Mouse (Mus musculus): ENCODE results near the gene Arpc5l. TPM values are rescaled to one million over a fixed set of nuclear protein-coding genes. Genes with fewer than 3 reads are reported as not detected.

Gene Arpc5l
- polyA plus RNA-seq, 1 experiment from 2014 or later, result 135 TPM

DNA sequence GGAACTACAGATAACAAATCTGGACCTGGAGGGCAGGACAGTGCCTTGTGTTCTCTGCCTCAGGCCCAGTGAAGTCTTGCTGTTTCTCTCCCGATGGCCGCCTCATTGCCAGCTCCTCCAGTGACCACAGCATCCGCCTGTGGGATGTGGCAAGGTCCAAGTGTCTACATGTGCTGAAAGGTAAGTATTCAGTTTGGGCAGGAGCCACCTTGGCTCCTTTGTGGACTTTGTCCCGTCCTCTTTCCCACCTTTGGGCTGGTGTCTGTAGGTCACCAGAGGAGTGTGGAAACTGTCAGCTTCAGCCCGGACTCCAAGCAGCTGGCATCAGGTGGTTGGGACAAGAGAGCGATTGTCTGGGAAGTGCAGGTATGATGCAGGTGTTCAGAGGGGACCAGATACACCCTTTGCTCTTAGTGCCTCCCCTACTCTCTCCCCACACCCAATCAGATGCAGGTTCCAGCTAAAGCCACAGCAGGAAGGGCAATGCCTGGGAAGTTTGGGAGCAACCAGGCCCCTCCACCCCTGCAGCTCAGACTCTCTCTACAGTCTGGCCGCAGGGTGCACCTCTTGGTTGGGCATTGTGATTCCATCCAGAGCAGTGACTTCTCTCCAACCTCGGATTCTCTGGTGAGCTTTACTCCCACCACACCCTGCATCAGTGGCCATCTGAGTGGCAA lies 5.1 kb upstream of the Arpc5l start:
- no peak for ATAC-seq (ENCODE audit: insufficient number of reproducible peaks, low FRiP score, low TSS enrichment, low read depth)
- whole genome bisulfite sequencing, result 62% methylated on average over 8 of the region's 8 CpGs
- Histone ChIP-seq H3K36me3 (peaks cover 38% of the 10 kb centered on the region), H3K9me3 (replicated peaks) (no peaks in the 10 kb centered on the region), H3K9ac (no peak overlapping the region), H3K4me3 (replicated peaks) (no peak overlapping the region), H3K4me2 (replicated peaks) (no peak overlapping the region), H3K27ac (replicated peaks) (no peak overlapping the region), H3K4me1 (peaks cover 31% of the 10 kb centered on the region), H3K27me3 (0 out of 2 replicates have a peak, but pooled peaks cover 6% of the 10 kb centered on the region)

- WGBS, result 76% methylated on average over 4 of the region's 4 CpGs
- H3K27ac ChIP-seq (replicated peaks), result no peak overlapping the region
- no peak overlapping the region for H3K4me3 ChIP-seq (replicated peaks)
- no peak for ATAC-seq (ENCODE audit: insufficient number of reproducible peaks, low FRiP score, low TSS enrichment, low read depth)
- 0 out of 2 replicates have a peak, but pooled peaks cover 6% of the 10 kb centered on the region for H3K27me3 ChIP-seq
- H3K9ac ChIP-seq, result no peak overlapping the region
- H3K4me2 ChIP-seq (replicated peaks), result no peak overlapping the region
- peaks cover 38% of the 10 kb centered on the region for H3K36me3 ChIP-seq
- no peaks in the 10 kb centered on the region for H3K9me3 ChIP-seq (replicated peaks)
- peaks cover 31% of the 10 kb centered on the region for H3K4me1 ChIP-seq
Observed at GRCm38 (mm10) chr2:39000587-39000919, 4.6 kb upstream of the Arpc5l start.

- Histone ChIP-seq H3K36me3 (peaks cover 38% of the 10 kb centered on the region), H3K9ac (no peak overlapping the region), H3K4me3 (replicated peaks) (no peak overlapping the region), H3K27me3 (0 out of 2 replicates have a peak, but pooled peaks cover 5% of the 10 kb centered on the region), H3K9me3 (replicated peaks) (no peaks in the 10 kb centered on the region), H3K4me2 (replicated peaks) (no peak overlapping the region), H3K27ac (replicated peaks) (no peak overlapping the region), H3K4me1 (peaks cover 40% of the 10 kb centered on the region)
- 77% methylated on average over 3 of the region's 3 CpGs for WGBS
- no peak for ATAC-seq (ENCODE audit: insufficient number of reproducible peaks, low FRiP score, low TSS enrichment, low read depth)
Observed at GRCm38 (mm10) chr2:39001866-39002265, 3.3 kb upstream of the Arpc5l start.

DNA sequence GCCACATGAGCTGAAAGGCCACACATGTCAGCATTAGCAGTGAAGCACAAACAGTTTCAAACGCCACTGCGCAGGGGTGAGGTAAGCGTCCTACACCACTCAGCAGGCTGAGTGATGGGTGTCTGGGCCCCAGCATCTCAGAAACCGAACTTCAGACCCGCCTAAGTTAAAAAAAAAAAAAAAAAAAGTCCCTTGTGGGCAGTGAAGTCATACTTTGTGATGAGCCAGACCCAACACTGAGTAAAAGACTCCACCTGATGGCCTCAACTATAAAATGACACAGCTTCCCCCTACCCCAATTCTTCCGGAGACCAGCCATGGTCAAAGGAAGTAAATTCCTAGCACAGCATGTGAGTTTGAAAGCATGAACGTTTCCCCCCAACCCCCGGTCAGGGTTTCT lies 2.0 kb upstream of the Arpc5l start:
- peaks cover 38% of the 10 kb centered on the region for H3K36me3 ChIP-seq

DNA sequence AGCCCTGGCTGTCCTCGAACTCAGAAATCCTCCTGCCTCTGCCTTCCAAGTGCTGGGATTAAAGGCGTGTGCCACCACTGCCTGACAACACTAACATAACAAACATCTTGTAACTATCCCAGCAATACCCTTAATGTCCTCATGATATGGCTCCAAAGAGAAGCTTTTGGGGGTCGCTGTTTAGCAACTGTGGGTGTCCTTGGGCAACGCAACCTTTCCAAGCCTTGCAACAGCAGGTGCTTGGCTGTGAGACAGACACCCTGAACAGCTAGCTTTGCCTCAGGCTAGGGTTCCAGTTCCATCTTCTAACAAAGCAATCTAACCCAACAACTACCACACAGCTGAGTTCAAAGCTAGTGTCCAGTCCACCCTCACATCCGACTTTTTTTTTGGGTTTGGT lies 1.6 kb upstream of the Arpc5l start:
- ATAC-seq (ENCODE audit: insufficient number of reproducible peaks, low FRiP score, low TSS enrichment, low read depth), result no peak
- Histone ChIP-seq H3K27ac (replicated peaks) (no peak overlapping the region), H3K4me1 (peaks cover 35% of the 10 kb centered on the region), H3K9ac (peak overlapping the region; percentile 89; the same call in 1 of the 2 replicates), H3K4me2 (replicated peaks) (peak overlapping the region; percentile 71), H3K36me3 (peaks cover 38% of the 10 kb centered on the region), H3K27me3 (no peaks in the 10 kb centered on the region), H3K9me3 (replicated peaks) (no peaks in the 10 kb centered on the region), H3K4me3 (replicated peaks) (peak overlapping the region; percentile 83)
- WGBS, result 57% methylated on average over 5 of the region's 5 CpGs

More for the DNA sequence above, 2.0 kb upstream of the Arpc5l start:
- H3K4me1 ChIP-seq, result peaks cover 38% of the 10 kb centered on the region
- H3K9ac ChIP-seq, result no peak overlapping the region
- no peak overlapping the region for H3K27ac ChIP-seq (replicated peaks)
- H3K4me2 ChIP-seq (replicated peaks), result peak overlapping the region; percentile 71
- H3K27me3 ChIP-seq, result no peaks in the 10 kb centered on the region
- WGBS, result 52% methylated on average over 8 of the region's 8 CpGs
- no peak for ATAC-seq (ENCODE audit: insufficient number of reproducible peaks, low FRiP score, low TSS enrichment, low read depth)
- peak overlapping the region; percentile 83 for H3K4me3 ChIP-seq (replicated peaks)
- no peaks in the 10 kb centered on the region for H3K9me3 ChIP-seq (replicated peaks)

DNA sequence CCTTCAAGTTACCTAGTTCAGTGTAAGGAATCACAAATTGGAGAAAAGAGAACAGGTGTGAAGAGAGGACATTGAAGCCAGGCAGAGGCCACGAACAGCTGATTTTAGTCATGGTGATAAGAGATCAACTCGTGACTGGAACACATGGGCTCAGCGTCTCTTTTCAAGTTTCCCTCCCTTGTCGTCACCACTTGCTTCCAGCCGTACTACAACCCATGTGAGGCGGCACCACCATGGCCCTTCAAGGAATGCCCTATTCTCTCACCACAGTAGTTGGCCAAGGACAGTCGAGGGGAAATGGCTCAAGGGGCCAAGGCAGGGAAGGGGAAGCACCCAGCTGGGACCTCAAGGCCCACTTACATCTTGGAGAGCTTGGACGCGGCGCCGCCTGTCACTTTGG lies 776 bp upstream of the Arpc5l start:
- peaks cover 38% of the 10 kb centered on the region for H3K36me3 ChIP-seq
- peak overlapping the region; percentile 89 for H3K9ac ChIP-seq
- H3K27ac ChIP-seq (replicated peaks), result peak overlapping the region; percentile 92
- peak overlapping the region; percentile 83 for H3K4me3 ChIP-seq (replicated peaks)
- peak overlapping the region; percentile 71 for H3K4me2 ChIP-seq (replicated peaks)
- no peaks in the 10 kb centered on the region for H3K27me3 ChIP-seq
- under 1% methylated on average over 11 of the region's 11 CpGs for WGBS
- H3K4me1 ChIP-seq, result peaks cover 44% of the 10 kb centered on the region
- ATAC-seq (ENCODE audit: insufficient number of reproducible peaks, low FRiP score, low TSS enrichment, low read depth), result no peak
- no peaks in the 10 kb centered on the region for H3K9me3 ChIP-seq (replicated peaks)

DNA sequence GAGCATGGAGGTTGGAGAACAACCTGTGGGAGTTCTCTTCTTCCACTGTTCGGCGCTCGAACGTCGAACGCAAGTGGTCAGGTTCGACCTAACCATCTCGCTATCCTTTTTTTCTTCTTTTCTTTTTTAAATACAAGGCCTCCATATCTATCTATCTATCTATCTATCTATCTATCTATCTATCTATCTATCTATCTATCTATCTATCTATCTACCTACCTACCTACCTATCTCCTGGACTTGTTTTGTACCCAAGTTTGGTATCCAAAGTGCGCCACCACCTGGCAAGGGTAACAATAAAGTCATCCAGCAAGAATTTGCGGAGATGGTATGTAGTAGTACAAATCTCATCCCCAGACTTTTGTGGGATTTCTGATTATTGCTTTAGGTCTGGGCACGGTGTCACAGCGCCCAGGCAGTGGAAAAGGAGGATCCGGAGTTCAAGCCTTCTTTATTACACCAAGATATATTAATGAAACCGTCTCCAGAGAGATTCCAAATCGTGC lies 479 bp downstream of the Arpc5l start, which contains the start of gene Rpl35:
Gene Rpl35, minus strand, starts transcription at position 51 of the 506 bp plus-strand sequence.
- Histone ChIP-seq H3K27me3 (no peaks in the 10 kb centered on the region), H3K9ac (peak within 1 kb of the TSS; percentile 89), H3K4me2 (replicated peaks) (peak within 1 kb of the TSS; percentile 71), H3K4me3 (replicated peaks) (peak within 1 kb of the TSS; percentile 83), H3K36me3 (peaks cover 28% of the 10 kb centered on the region), H3K27ac (replicated peaks) (peak within 1 kb of the TSS; percentile 92), H3K9me3 (replicated peaks) (no peaks in the 10 kb centered on the region), H3K4me1 (peaks cover 48% of the 10 kb centered on the region)
- 13% methylated on average over 15 of the region's 15 CpGs for WGBS
- ATAC-seq (ENCODE audit: insufficient number of reproducible peaks, low FRiP score, low TSS enrichment, low read depth), result no peak

GRCm38 (mm10) chr2:39006149-39006730 lies 1.1 kb downstream of the Arpc5l start:
- Histone ChIP-seq H3K4me2 (replicated peaks) (peak overlapping the region; percentile 71), H3K4me1 (peaks cover 48% of the 10 kb centered on the region), H3K4me3 (replicated peaks) (peak overlapping the region; percentile 83), H3K27me3 (no peaks in the 10 kb centered on the region), H3K36me3 (peaks cover 22% of the 10 kb centered on the region), H3K27ac (replicated peaks) (no peak overlapping the region), H3K9ac (no peak overlapping the region), H3K9me3 (replicated peaks) (no peaks in the 10 kb centered on the region)
- 86% methylated on average over 14 of the region's 14 CpGs for WGBS
- ATAC-seq (ENCODE audit: insufficient number of reproducible peaks, low FRiP score, low TSS enrichment, low read depth), result no peak

GRCm38 (mm10) chr2:39007865-39008264 lies 2.7 kb downstream of the Arpc5l start:
- Histone ChIP-seq H3K9me3 (replicated peaks) (no peaks in the 10 kb centered on the region), H3K4me3 (replicated peaks) (peak overlapping the region; percentile 89), H3K4me1 (peaks cover 43% of the 10 kb centered on the region), H3K9ac (peak overlapping the region; percentile 90), H3K36me3 (peaks cover 10% of the 10 kb centered on the region), H3K27ac (replicated peaks) (peak overlapping the region; percentile 96), H3K27me3 (no peaks in the 10 kb centered on the region), H3K4me2 (replicated peaks) (peak overlapping the region; percentile 82)
- peak; percentile 91 for ATAC-seq (ENCODE audit: insufficient number of reproducible peaks, low FRiP score, low TSS enrichment, low read depth)
- under 1% methylated on average over 37 of the region's 44 CpGs for WGBS

GRCm38 (mm10) chr2:39008350-39008851 lies 3.3 kb downstream of the Arpc5l start:
- H3K4me3 ChIP-seq (replicated peaks), result peak overlapping the region; percentile 89
- 2% methylated on average over 24 of the region's 25 CpGs for WGBS

GRCm38 (mm10) chr2:39008954-39009365 lies 3.8 kb downstream of the Arpc5l start:
- Histone ChIP-seq H3K4me2 (replicated peaks) (peak overlapping the region; percentile 82), H3K4me1 (peaks cover 32% of the 10 kb centered on the region), H3K9ac (peak overlapping the region; percentile 90), H3K9me3 (replicated peaks) (no peaks in the 10 kb centered on the region), H3K27ac (replicated peaks) (peak overlapping the region; percentile 96), H3K27me3 (no peaks in the 10 kb centered on the region), H3K36me3 (peaks cover 13% of the 10 kb centered on the region), H3K4me3 (replicated peaks) (peak overlapping the region; percentile 89)
- 21% methylated on average over 3 of the region's 3 CpGs for WGBS
- ATAC-seq (ENCODE audit: insufficient number of reproducible peaks, low FRiP score, low TSS enrichment, low read depth), result no peak

More at GRCm38 (mm10) chr2:39008350-39008851, 3.3 kb downstream of the Arpc5l start:
- ATAC-seq (ENCODE audit: insufficient number of reproducible peaks, low FRiP score, low TSS enrichment, low read depth), result peak; percentile 34
- no peaks in the 10 kb centered on the region for H3K9me3 ChIP-seq (replicated peaks)
- H3K4me2 ChIP-seq (replicated peaks), result peak overlapping the region; percentile 82
- H3K27me3 ChIP-seq, result no peaks in the 10 kb centered on the region
- peaks cover 38% of the 10 kb centered on the region for H3K4me1 ChIP-seq
- peak overlapping the region; percentile 96 for H3K27ac ChIP-seq (replicated peaks)
- peak overlapping the region; percentile 90 for H3K9ac ChIP-seq
- peaks cover 10% of the 10 kb centered on the region for H3K36me3 ChIP-seq

All from embryonic facial prominence, embryonic 15.5 days (tissue).